Mouse (Mus musculus) CH12.LX (cell line): Measurements from ENCODE around the gene Slc30a6. TPM values are rescaled to one million over a fixed set of nuclear protein-coding genes. Genes with fewer than 3 reads are reported as not detected.

Experiments used
- DNase-seq: peaks from one replicate; pipeline ENCODE4 v3.0.0-alpha.2; 2013; ENCODE audit errors: extremely low read depth
- H3K27ac ChIP-seq: 2 replicates; pipeline ENCODE4 v1.5.1; 2012; ENCODE audit warnings: low read depth, mild to moderate bottlenecking, control low read depth, moderate library complexity; ENCODE audit not compliant: insufficient read depth
- H3K27me3 ChIP-seq: replicated peaks from 2 replicates; pipeline ENCODE3; 2012; ENCODE audit warnings: inconsistent platforms
- H3K36me3 ChIP-seq, 2 experiments: replicated peaks in 1 of 2; 2 replicates each; pipeline versions ENCODE3 to v1.6.1; 2012; ENCODE audit warnings: inconsistent platforms in 1 of 2, low read length in 1 of 2, mild to moderate bottlenecking in 1 of 2, mixed read lengths in 1 of 2, moderate library complexity in 1 of 2; ENCODE audit not compliant: control insufficient read depth in 1 of 2, insufficient read depth in 1 of 2
- H3K4me1 ChIP-seq, 2 experiments: 2 replicates each; pipeline ENCODE4 v1.6.1; 2012; ENCODE audit warnings: inconsistent platforms in 1 of 2, moderate library complexity in 1 of 2; ENCODE audit not compliant: insufficient read depth in 2 of 2, control insufficient read depth in 1 of 2
- H3K4me2 ChIP-seq: 2 replicates; pipeline ENCODE4 v1.6.1; 2012; ENCODE audit warnings: low read depth, mild to moderate bottlenecking, control low read depth; ENCODE audit not compliant: poor library complexity, insufficient read depth, severe bottlenecking
- H3K4me3 ChIP-seq, 3 experiments: fragments of 150-350 bp in 1 of 3; sonication (generic) in 1 of 3; replicated peaks in 1 of 3; 2 replicates each; pipeline versions ENCODE3 to v1.5.1; 2011 to 2012; ENCODE audit warnings: low read depth in 2 of 3, low read length in 2 of 3, mild to moderate bottlenecking in 2 of 3, moderate library complexity in 2 of 3, control low read depth in 1 of 3, improper control_type of control experiment in 1 of 3, inconsistent platforms in 1 of 3, mixed read lengths in 1 of 3; ENCODE audit not compliant: poor library complexity in 1 of 3
- H3K79me2 ChIP-seq: replicated peaks from 2 replicates; pipeline ENCODE4 v1.6.1; 2012; ENCODE audit warnings: mild to moderate bottlenecking, moderate library complexity; ENCODE audit not compliant: control insufficient read depth, poor library complexity, insufficient read depth, severe bottlenecking; ENCODE audit errors: extremely low read depth
- H3K9ac ChIP-seq: 2 replicates; pipeline ENCODE4 v1.6.1; 2012; ENCODE audit warnings: low read depth, mild to moderate bottlenecking, control low read depth, moderate library complexity; ENCODE audit not compliant: insufficient read depth
- H3K9me3 ChIP-seq: replicated peaks from 2 replicates; pipeline ENCODE3; 2012; ENCODE audit warnings: low read length, inconsistent platforms, mixed read lengths
- BHLHE40 ChIP-seq: IDR thresholded peaks from 2 replicates; pipeline ENCODE4 v1.6.1; 2011; ENCODE audit warnings: mild to moderate bottlenecking, low read depth, low read length, improper control_type of control experiment
- CHD1 ChIP-seq: IDR thresholded peaks from 2 replicates; pipeline ENCODE4 v1.6.1; 2012; ENCODE audit warnings: low read depth, low read length, improper control_type of control experiment, inconsistent platforms
- CHD2 ChIP-seq: IDR thresholded peaks from 2 replicates; pipeline ENCODE4 v1.6.1; 2011; ENCODE audit warnings: low read length, improper control_type of control experiment
- ETS1 ChIP-seq: conservative IDR thresholded peaks from 2 replicates; pipeline ENCODE4 v1.6.1; 2012; ENCODE audit warnings: low read depth, mild to moderate bottlenecking, inconsistent platforms, low read length, improper control_type of control experiment, moderate library complexity
- IRF4 ChIP-seq: IDR thresholded peaks from 2 replicates; pipeline ENCODE4 v1.6.1; 2014; ENCODE audit warnings: low read depth, mild to moderate bottlenecking, inconsistent platforms, low read length, improper control_type of control experiment
- JUND ChIP-seq: conservative IDR thresholded peaks from 2 replicates; pipeline ENCODE4 v1.6.1; 2011; ENCODE audit warnings: low read depth, low read length, improper control_type of control experiment
- KAT2A ChIP-seq: IDR thresholded peaks from 2 replicates; pipeline ENCODE4 v1.6.1; 2012; ENCODE audit warnings: low read length, improper control_type of control experiment, inconsistent platforms; ENCODE audit not compliant: insufficient replicate concordance
- MAX ChIP-seq: IDR thresholded peaks from 2 replicates; pipeline ENCODE4 v1.6.1; 2011; ENCODE audit warnings: low read length, improper control_type of control experiment
- NELFE ChIP-seq: IDR thresholded peaks from 2 replicates; pipeline ENCODE4 v1.6.1; 2011; ENCODE audit warnings: low read depth, low read length, improper control_type of control experiment
- NRF1 ChIP-seq: IDR thresholded peaks from 2 replicates; pipeline ENCODE4 v1.6.1; 2014; ENCODE audit warnings: low read depth, mild to moderate bottlenecking, inconsistent platforms, low read length, improper control_type of control experiment, moderate library complexity
- PAX5 ChIP-seq: IDR thresholded peaks from 2 replicates; pipeline ENCODE4 v1.6.1; 2012; ENCODE audit warnings: low read length, inconsistent platforms, mixed read lengths
- RAD21 ChIP-seq: IDR thresholded peaks from 2 replicates; pipeline ENCODE4 v1.6.1; 2011; ENCODE audit warnings: low read depth, mild to moderate bottlenecking, low read length, improper control_type of control experiment, moderate library complexity
- SMC3 ChIP-seq: IDR thresholded peaks from 2 replicates; pipeline ENCODE4 v1.6.1; 2011; ENCODE audit warnings: low read depth, low read length, improper control_type of control experiment
- TCF12 ChIP-seq: IDR thresholded peaks from 2 replicates; pipeline ENCODE4 v1.6.1; 2014; ENCODE audit warnings: low read depth, mild to moderate bottlenecking, inconsistent platforms, low read length, improper control_type of control experiment
- ZKSCAN1 ChIP-seq: IDR thresholded peaks from 2 replicates; pipeline ENCODE4 v1.6.1; 2012; ENCODE audit warnings: low read depth, inconsistent platforms, low read length, improper control_type of control experiment, borderline replicate concordance
- ZMIZ1 ChIP-seq: IDR thresholded peaks from 2 replicates; pipeline ENCODE4 v1.6.1; 2012; ENCODE audit warnings: low read depth, mild to moderate bottlenecking, inconsistent platforms, low read length, improper control_type of control experiment
- ZNF384 ChIP-seq: IDR thresholded peaks from 2 replicates; pipeline ENCODE4 v1.6.1; 2012; ENCODE audit warnings: low read depth, low read length, improper control_type of control experiment, inconsistent platforms
- dilution Hi-C: fragments of 300-500 bp; cut with MboI; formaldehyde crosslinking; loops from 2 replicates; pipeline ENCODE4 v1.14.3; 2020; ENCODE audit warnings: low sequenced_read_pairs; ENCODE audit not compliant: extremely low pct_unique_long_range_greater_than_20kb, extremely low pct_ligation_motif_present
- in situ Hi-C: fragments of 300-500 bp; cut with MboI; formaldehyde crosslinking; loops from 3 replicates; pipeline ENCODE4 v1.14.3; 2019; ENCODE audit warnings: low sequenced_read_pairs, low pct_ligation_motif_present, low pct_unique_long_range_greater_than_20kb, mixed read lengths
- polyA plus RNA-seq: library from polyadenylated mRNA; unstranded; fragments of >175 nt; gene quantifications from 2 replicates; pipeline ENCODE4 v1.2.1, GENCODE M21; 2012; ENCODE audit warnings: low read depth; ENCODE audit not compliant: insufficient read length
- total RNA-seq, 2 experiments: library from RNA; depleted of rRNA; stranded (reverse); fragments of 300-350 nt in 1 of 2; fragments of >200 nt in 1 of 2; gene quantifications; 2 replicates each; pipeline ENCODE4 v1.2.3; 2012 to 2014

The Slc30a6 gene
- total and polyA plus RNA-seq, 3 experiments, result 16.8 to 27.2 (median 19.7) TPM

DNA sequence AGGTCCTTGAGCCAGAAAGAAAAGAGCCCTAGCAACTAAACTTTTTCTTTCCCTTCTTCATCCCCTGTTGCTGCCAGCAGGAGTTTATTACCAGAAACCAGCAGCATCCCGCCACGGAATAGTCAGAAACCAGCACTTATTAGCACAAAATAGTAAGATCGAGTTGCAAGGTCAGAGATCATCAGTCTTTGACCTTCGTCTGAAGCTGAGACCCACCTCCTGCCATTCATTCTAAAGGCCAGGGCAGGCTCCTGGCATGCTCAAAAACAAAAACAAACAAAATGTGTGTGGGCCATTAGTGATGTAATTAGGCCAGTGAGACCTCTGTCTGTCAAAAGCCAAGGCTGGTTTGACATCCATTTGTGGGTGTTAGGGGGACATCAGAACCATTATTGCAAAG is 22.8 kb downstream of the Slc30a6 start:
- no peak overlapping the region for H3K27ac ChIP-seq
- H3K9me3 ChIP-seq, result no peaks in the 10 kb centered on the region

GRCm38 (mm10) chr17:74420656-74421055 is 25.2 kb downstream of the Slc30a6 start:
- no peak overlapping the region for H3K4me2 ChIP-seq
- H3K9ac ChIP-seq, result no peak overlapping the region
- no peaks in the 10 kb centered on the region for H3K27me3 ChIP-seq
- dilution Hi-C loops, result no loop called here
- peaks cover 37 to 85% of the 10 kb centered on the region in 2 experiments for H3K36me3 ChIP-seq
- no peak for DNase-seq
- H3K27ac ChIP-seq, result no peak overlapping the region
- H3K4me3 ChIP-seq, result no peak overlapping the region
- no peaks in the 10 kb centered on the region for H3K9me3 ChIP-seq
- in situ Hi-C loops, result no loop called here
- peaks cover 3 to 12% of the 10 kb centered on the region in 2 experiments; a peak in 3 of 4 replicates for H3K4me1 ChIP-seq
- no peaks in the 10 kb centered on the region for H3K79me2 ChIP-seq
- no peak for TF ChIP-seq MAX

More for the DNA sequence above, 22.8 kb downstream of the Slc30a6 start:
- no peak for TF ChIP-seq CHD1
- no peak overlapping the region for H3K9ac ChIP-seq
- H3K79me2 ChIP-seq, result no peaks in the 10 kb centered on the region
- H3K36me3 ChIP-seq, result peaks cover 45 to 88% of the 10 kb centered on the region in 2 experiments
- dilution Hi-C loops, result no loop called here
- no peak overlapping the region for H3K4me2 ChIP-seq
- in situ Hi-C loops, result no loop called here
- peaks cover 3 to 29% of the 10 kb centered on the region in 2 experiments; a peak in 3 of 4 replicates for H3K4me1 ChIP-seq
- DNase-seq, result no peak
- no peak overlapping the region for H3K4me3 ChIP-seq
- H3K27me3 ChIP-seq, result no peaks in the 10 kb centered on the region

GRCm38 (mm10) chr17:74424401-74425005 is 29.1 kb downstream of the Slc30a6 start:
- dilution Hi-C loops, result no loop called here

GRCm38 (mm10) chr17:74430074-74430473 is 34.7 kb downstream of the Slc30a6 start:
- dilution Hi-C loops, result no loop called here
- H3K27ac ChIP-seq, result no peak overlapping the region
- TF ChIP-seq IRF4, result no peak
- no peak for TF ChIP-seq JUND
- no peak for TF ChIP-seq NELFE
- TF ChIP-seq NRF1, result no peak
- TF ChIP-seq CHD2, result no peak
- TF ChIP-seq TCF12, result no peak
- no peak for TF ChIP-seq SMC3
- TF ChIP-seq BHLHE40, result no peak
- TF ChIP-seq ETS1, result no peak
- no peak for TF ChIP-seq ZKSCAN1
- no peak for TF ChIP-seq PAX5
- no peak for TF ChIP-seq ZNF384
- TF ChIP-seq ZMIZ1, result no peak

More at GRCm38 (mm10) chr17:74424401-74425005, 29.1 kb downstream of the Slc30a6 start:
- H3K27me3 ChIP-seq, result no peaks in the 10 kb centered on the region
- no peaks in the 10 kb centered on the region for H3K4me1 ChIP-seq
- no peak for DNase-seq
- no peaks in the 10 kb centered on the region for H3K79me2 ChIP-seq
- no peak overlapping the region for H3K27ac ChIP-seq
- no peaks in the 10 kb centered on the region for H3K9me3 ChIP-seq
- in situ Hi-C loops, result no loop called here
- no peak overlapping the region for H3K4me3 ChIP-seq
- H3K9ac ChIP-seq, result no peak overlapping the region
- TF ChIP-seq NELFE (no peak), RAD21 (no peak), KAT2A (no peak)
- peaks cover 39 to 88% of the 10 kb centered on the region in 2 experiments for H3K36me3 ChIP-seq
- H3K4me2 ChIP-seq, result no peak overlapping the region

More at GRCm38 (mm10) chr17:74430074-74430473, 34.7 kb downstream of the Slc30a6 start:
- no peak overlapping the region for H3K4me2 ChIP-seq
- in situ Hi-C loops, result no loop called here
- no peak overlapping the region for H3K9ac ChIP-seq
- H3K36me3 ChIP-seq, result peaks cover 17 to 78% of the 10 kb centered on the region in 2 experiments
- no peaks in the 10 kb centered on the region for H3K79me2 ChIP-seq
- no peaks in the 10 kb centered on the region for H3K27me3 ChIP-seq
- no peaks in the 10 kb centered on the region for H3K9me3 ChIP-seq
- no peaks in the 10 kb centered on the region for H3K4me1 ChIP-seq
- H3K4me3 ChIP-seq, result no peak overlapping the region
- no peak for DNase-seq
